Mouse (Mus musculus) hindlimb bud, embryonic 11.5 days (tissue): ENCODE measurements around the gene Padi2.

Source experiments
- DNase-seq: peaks from one replicate; pipeline ENCODE4 v3.0.0-alpha.2; 2012; ENCODE audit warnings: low read depth, low spot score; ENCODE audit errors: extremely low spot score

The Padi2 gene

DNA sequence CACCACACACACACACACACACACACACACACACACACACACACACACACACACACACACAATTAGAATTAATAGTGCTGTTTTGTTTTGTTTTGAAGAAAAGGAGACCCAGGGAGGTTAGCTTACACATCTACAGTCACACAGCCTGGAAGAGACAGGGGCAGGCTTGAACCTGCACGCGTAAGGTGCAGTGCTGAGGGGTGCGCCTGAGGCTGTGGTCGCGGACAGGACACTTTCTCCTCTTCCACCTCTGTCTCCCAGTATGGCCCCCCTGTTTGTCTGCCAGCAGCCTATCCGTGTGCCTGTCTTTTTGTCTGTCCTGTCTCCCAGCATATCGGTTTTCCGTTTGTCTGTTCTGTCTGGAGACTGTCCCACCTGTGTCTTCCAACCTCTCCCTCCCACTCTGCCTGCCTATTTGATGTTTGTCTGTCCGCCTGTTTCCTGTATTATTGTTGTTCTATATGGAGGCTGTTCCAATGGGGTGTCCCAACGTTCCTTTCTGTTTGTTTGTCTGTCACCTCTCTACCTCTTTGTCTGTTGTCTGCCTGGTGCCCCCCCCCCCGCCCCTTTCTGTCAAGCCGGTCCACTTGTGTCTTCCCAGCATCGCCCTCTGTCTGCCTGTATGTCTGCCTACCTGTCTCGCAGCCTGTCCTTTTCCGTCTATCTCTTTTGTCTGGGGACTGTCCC, 80.0 kb downstream of the Padi2 start:
- no peak for DNase-seq

DNA sequence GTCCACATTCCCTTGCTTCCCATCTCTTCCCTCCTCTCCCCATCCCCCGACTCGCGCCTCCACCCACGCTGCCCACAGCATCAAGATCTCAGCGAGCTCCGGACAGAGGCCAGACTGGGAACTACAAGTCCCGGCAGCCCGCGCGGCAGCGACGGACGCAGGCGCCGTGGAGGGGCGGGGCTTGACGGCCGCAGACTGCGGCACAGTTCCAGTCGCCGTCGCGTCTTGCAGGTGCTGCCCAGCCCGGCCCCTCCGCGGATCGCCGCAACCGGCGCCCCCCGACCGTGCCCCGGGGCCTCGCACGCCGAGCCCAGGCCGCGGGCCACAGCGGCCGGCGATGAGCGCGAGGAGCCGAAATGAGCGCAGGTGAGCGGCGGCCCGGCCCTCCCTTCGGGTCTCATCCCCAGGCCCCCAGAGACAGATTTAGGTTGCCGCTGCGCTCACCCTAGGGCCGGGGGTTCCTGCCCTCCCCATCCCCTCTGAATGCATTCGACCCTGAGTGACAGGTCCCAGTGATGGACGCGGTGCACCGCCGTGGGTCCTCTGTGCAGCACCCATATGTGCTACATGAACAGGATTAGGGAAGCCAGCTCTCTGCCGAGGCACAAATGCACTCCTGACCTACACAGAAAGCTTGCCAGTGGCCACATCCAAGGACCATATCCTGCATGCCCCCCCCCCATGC, 80.7 kb downstream of the Padi2 start, which contains the start of gene Atp13a2:
Gene Atp13a2 (plus strand): TSS at position 163 of the 685 bp plus-strand sequence.
- DNase-seq: peak; percentile 30

DNA sequence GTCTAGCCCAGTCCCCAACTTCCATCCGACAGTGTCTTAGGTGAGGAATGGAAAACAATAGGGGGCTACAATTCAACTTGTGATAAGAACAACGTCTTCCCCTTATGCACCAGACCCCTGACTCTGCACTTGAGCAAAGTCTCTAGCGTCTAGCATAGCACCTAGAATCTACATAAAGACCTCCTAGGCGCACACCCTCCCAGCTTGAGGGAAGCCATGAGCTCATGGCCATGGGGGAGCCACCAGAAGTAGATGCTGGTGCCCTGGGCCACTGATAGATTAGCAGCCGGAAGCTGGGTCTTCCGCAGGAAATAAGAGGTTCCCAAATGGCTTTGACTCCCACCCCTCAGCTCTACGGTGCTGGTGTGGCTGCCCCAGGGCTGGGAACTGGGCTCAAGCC, 81.3 kb downstream of the Padi2 start:
- no peak for DNase-seq

DNA sequence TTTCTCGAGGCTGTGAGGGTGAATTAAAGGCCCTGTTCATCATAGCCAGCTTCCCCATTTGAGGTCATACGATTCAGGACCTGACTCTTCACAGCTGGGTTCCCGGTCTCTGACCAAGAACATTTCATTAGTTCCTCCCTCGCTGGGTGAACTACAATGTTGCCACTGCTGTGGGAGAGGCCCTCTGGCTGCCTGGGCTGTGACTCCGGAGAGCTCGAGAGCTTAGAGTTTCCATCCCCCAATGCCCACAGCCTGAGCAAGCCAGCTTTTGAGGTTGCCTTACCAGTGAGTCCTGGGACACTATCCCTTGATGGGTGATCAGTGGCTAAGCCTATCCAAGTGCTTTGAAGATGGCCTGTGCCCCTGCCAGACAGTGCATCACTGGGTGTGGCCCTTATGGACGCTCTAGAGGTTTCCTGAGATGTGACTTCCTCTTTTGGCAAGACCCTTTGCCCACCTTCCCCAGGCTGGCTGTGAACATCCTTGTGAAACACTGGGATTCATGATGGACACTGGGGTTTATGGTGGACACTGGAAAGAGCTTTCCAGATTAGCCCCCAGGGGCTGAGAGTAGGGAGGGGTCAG, 82.7 kb downstream of the Padi2 start:
- DNase-seq: no peak

DNA sequence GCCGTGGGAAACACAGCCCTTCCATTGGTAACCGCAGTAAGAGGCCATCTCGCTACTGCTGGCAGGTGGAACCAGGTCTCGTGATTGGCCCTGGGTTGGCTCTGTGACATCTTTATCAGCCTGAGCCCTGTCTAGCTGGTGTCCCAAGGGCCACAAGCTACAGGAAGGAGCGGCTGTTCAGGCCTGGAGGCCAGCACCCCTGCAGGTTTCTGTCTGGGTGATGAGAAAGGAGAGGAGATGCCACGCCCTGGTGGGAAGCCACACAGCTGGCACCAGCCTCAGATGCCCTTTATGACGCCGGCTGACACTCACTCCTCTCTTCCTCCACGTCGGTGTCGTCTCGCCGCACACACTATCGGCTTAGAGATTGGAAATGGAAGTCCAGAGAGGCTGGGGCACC, 83.3 kb downstream of the Padi2 start:
- DNase-seq: no peak

DNA sequence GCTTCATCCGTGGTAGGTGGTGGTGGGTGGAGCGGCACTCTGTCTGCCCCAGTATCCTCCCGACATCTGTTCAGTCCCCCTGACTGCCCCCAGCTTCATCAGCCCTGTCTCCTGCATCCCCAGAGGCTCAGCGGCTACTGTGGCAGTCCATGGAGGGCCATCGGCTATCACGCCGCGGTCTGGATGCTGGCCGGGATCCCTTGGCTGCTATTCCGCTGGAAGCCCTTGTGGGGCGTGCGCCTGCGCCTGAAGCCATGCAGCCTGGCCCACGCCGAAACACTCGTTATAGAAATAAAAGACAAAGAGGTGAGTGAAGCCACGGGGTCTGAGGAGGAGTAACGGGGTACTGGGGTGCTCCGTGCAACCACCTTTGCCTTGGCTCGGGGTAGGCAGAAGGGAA, 86.1 kb downstream of the Padi2 start:
- no peak for DNase-seq

DNA sequence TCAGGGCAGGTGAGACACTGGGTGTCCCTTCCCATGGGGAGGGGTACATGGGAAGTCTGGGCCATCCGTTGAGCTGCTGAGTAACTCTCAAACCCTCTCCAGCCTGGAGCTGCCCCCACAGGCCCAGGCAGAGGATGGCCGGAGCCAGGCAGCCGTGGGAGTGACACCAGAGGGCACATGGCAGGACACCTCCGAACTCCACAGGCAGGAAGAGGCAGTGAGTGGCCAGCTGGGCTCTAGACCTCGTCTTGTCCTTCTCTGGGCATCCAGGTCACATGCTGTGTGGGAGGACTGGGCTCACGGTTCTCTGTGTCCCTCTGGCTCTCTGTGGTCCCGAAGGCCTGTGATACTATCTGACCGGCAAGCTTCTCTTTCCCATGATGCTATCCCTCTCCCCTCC, 87.7 kb downstream of the Padi2 start:
- DNase-seq: no peak

DNA sequence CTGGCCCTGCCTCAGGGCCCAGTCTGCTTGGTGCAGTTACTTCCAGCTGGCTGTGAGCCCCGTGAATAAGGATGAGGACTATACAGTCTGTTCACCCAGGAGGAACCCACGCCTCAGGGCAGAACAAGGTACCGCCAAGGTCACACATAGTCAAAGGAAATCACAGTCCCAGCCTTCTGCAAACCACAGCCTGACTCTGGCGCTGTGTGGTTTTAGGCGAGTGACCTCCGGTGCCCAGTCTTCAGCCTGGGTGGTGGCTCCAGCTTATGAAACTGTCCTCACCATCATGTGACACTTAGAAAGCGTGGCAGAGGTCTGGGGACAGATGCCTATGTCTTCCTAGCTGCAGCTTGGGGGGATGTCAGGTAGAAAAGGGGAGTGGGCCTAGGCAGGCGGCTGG, 89.7 kb downstream of the Padi2 start:
- DNase-seq: no peak

DNA sequence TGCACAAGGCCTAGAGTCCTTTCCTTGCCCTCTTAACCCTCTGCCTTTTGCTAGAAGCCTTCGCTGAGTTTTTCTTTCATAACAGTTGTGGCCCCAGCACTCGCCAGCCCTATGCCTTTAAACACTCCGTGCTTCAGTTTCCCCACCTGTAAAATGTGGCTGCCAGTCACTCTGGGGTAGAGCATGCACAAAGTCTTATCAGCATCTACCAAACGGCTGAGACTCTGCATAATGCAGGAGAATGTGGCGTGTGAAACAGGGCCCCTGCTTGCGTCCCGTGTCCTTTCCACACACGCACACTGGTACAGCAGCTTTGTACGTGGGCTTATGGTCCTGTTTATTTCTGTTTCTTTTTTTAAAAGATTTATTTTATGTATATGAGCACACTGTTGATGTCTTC, 90.7 kb downstream of the Padi2 start:
- DNase-seq: no peak
